Mouse (Mus musculus) forebrain, embryonic 15.5 days (tissue): ENCODE data around the gene Hip1. TPM values are rescaled to one million over a fixed set of nuclear protein-coding genes. Genes with fewer than 3 reads are reported as not detected.

Experiments used
- ATAC-seq: fragments of 200-750 bp; cut with Nextera tagmentation; replicated peaks from 2 replicates; pipeline ENCODE4 v1.8.0; 2017; ENCODE audit warnings: mild to moderate bottlenecking, moderate TSS enrichment, moderate library complexity
- H3K27ac ChIP-seq: fragments of 300-500 bp; sonication (generic); replicated peaks from 2 replicates; pipeline ENCODE4 v1.5.1; 2015; ENCODE audit warnings: mild to moderate bottlenecking, inconsistent platforms
- H3K27me3 ChIP-seq: fragments of 300-500 bp; sonication (generic); 2 replicates; pipeline ENCODE4 v1.6.1; 2015; ENCODE audit warnings: inconsistent platforms
- H3K36me3 ChIP-seq: fragments of 300-500 bp; sonication (generic); 2 replicates; pipeline ENCODE4 v1.6.1; 2015; ENCODE audit warnings: mild to moderate bottlenecking, inconsistent platforms
- H3K4me1 ChIP-seq: fragments of 300-500 bp; sonication (generic); 2 replicates; pipeline ENCODE4 v1.6.1; 2015; ENCODE audit warnings: inconsistent platforms
- H3K4me2 ChIP-seq: fragments of 300-500 bp; sonication (generic); replicated peaks from 2 replicates; pipeline ENCODE4 v1.6.1; 2015; ENCODE audit warnings: mild to moderate bottlenecking, inconsistent platforms
- H3K4me3 ChIP-seq: fragments of 300-500 bp; sonication (generic); 2 replicates; pipeline ENCODE4 v1.5.1; 2015; ENCODE audit warnings: mild to moderate bottlenecking, inconsistent platforms
- H3K9ac ChIP-seq: fragments of 300-500 bp; sonication (generic); replicated peaks from 2 replicates; pipeline ENCODE4 v1.6.1; 2015; ENCODE audit warnings: mild to moderate bottlenecking, inconsistent platforms
- H3K9me3 ChIP-seq: fragments of 300-500 bp; sonication (generic); 2 replicates; pipeline ENCODE4 v1.6.1; 2016; ENCODE audit warnings: inconsistent platforms
- WGBS: fragments of 180-500 bp; shearing (Covaris S2); methylation state at CpG from one replicate; pipeline ENCODE4 v1.1.7; 2015; ENCODE audit warnings: mixed read lengths; 5-methylcytosine and 5-hydroxymethylcytosine counted together
- polyA plus RNA-seq: library from polyadenylated mRNA; unstranded; fragments of >200 nt; fragmentation: Nextera tagmentation; extraction: Ambion mirVana; gene quantifications from 2 replicates; pipeline ENCODE4 v1.2.1, GENCODE M21; 2015

The Hip1 gene
- polyA plus RNA-seq, 1 experiment from 2014 or later = 29.2 TPM

DNA sequence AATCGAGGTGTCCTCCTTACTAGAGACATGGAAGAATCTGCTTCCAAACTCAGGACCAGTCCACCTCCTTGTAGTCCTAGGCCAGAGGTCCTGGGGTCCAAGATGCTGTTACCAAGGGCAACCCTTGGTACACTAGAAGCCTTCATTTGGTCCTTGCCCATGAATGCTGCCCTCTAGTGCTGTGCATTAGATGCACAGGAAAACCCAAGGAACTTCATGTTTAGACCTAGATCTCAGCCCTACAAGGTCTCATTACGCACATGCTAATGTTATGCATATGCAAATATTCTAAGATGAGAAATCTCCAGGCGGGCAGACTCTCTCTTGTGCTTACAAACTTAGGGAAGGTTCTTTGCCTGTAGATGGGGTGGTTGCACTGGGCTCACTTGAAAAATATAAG lies 15.6 kb downstream of the Hip1 start:
- Histone ChIP-seq H3K4me2 (no peak overlapping the region), H3K4me1 (no peaks in the 10 kb centered on the region; the same call in 1 of the 2 replicates), H3K4me3 (no peak overlapping the region), H3K27me3 (no peaks in the 10 kb centered on the region), H3K27ac (no peak overlapping the region), H3K9me3 (no peaks in the 10 kb centered on the region), H3K9ac (no peak overlapping the region), H3K36me3 (no peaks in the 10 kb centered on the region)
- no peak for ATAC-seq
- WGBS = 77% methylated on average over 3 of the region's 3 CpGs

GRCm38 (mm10) chr5:135527986-135528385 lies 16.9 kb downstream of the Hip1 start:
- Histone ChIP-seq H3K9me3 (no peaks in the 10 kb centered on the region), H3K4me2 (no peak overlapping the region), H3K36me3 (no peaks in the 10 kb centered on the region), H3K27ac (no peak overlapping the region), H3K4me3 (no peak overlapping the region), H3K4me1 (no peaks in the 10 kb centered on the region; the same call in 1 of the 2 replicates), H3K9ac (no peak overlapping the region), H3K27me3 (no peaks in the 10 kb centered on the region)
- 48% methylated on average over 7 of the region's 7 CpGs for WGBS
- ATAC-seq = no peak

DNA sequence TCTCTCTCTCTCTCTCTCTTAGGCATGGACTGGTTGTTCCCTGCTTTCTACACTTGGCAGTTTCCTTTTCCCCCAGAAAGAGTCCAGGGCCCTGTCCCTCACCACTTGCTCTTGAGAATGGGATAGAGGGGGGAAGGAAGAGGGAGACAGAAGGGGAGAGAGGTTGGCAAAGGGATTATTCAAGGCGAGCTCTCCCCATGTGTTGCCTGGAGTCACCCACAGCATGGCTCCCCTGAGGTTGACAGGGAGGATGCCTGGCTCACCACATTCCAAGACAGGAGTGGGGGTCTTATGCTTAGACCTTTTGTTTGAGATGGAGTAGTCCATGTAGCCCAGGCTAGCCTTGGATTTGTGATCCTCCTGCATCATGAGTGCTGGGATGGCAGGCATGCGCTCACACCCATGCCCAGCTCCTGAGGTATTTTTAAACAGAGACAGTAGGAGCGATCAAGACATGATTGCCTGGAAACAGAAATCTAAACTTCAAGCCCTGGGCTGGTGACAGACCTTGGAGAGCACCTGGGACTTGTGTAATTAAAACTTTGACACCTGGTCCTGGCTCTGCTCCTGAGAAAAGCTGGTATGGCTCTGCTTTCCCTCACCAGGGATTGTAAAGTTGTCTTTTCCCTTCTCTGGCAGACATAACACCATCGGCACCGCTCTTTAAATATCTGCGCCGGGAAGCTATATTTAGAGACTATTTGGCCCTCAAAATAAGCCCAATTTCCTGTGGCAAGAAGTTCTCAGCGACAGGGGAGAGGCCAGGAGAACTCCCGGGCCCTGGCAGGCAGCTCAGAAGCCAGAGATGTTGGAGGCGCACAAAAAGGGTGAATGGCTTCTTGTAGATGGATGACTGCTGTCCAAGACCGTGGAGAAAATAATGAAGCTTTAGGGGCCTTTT lies 20.0 kb downstream of the Hip1 start:
- 75% methylated on average over 11 of the region's 11 CpGs for WGBS
- Histone ChIP-seq H3K9me3 (no peaks in the 10 kb centered on the region), H3K4me2 (no peak overlapping the region), H3K27ac (peak overlapping the region; percentile 46), H3K27me3 (no peaks in the 10 kb centered on the region), H3K4me3 (no peak overlapping the region), H3K36me3 (no peaks in the 10 kb centered on the region), H3K9ac (no peak overlapping the region), H3K4me1 (no peaks in the 10 kb centered on the region; the same call in 1 of the 2 replicates)
- ATAC-seq = no peak

- Histone ChIP-seq H3K4me1 (no peaks in the 10 kb centered on the region; the same call in 1 of the 2 replicates), H3K4me2 (no peak overlapping the region), H3K36me3 (no peaks in the 10 kb centered on the region), H3K9ac (no peak overlapping the region), H3K27me3 (no peaks in the 10 kb centered on the region), H3K9me3 (no peaks in the 10 kb centered on the region), H3K4me3 (no peak overlapping the region), H3K27ac (no peak overlapping the region)
- WGBS = 80% methylated on average over 2 of the region's 2 CpGs
- no peak for ATAC-seq
These were observed 20.8 kb downstream of the Hip1 start for GRCm38 (mm10) chr5:135524087-135524486.

GRCm38 (mm10) chr5:135522111-135522722 lies 22.7 kb downstream of the Hip1 start:
- H3K9ac ChIP-seq = no peak overlapping the region
- H3K9me3 ChIP-seq = no peaks in the 10 kb centered on the region
- peaks cover 3% of the 10 kb centered on the region; the same call in 1 of the 2 replicates for H3K4me1 ChIP-seq
- no peaks in the 10 kb centered on the region for H3K27me3 ChIP-seq
- WGBS = 87% methylated on average over 9 of the region's 9 CpGs
- no peak overlapping the region for H3K4me2 ChIP-seq
- no peak for ATAC-seq
- no peak overlapping the region for H3K4me3 ChIP-seq
- H3K36me3 ChIP-seq = no peaks in the 10 kb centered on the region
- H3K27ac ChIP-seq = no peak overlapping the region

GRCm38 (mm10) chr5:135517348-135517883 lies 27.5 kb downstream of the Hip1 start:
- Histone ChIP-seq H3K9me3 (peaks cover 8% of the 10 kb centered on the region; the same call in 1 of the 2 replicates), H3K27me3 (no peaks in the 10 kb centered on the region), H3K36me3 (no peaks in the 10 kb centered on the region), H3K4me2 (no peak overlapping the region), H3K4me1 (0 out of 2 replicates have a peak, but pooled peaks cover 3% of the 10 kb centered on the region), H3K27ac (peak overlapping the region; percentile 52), H3K4me3 (no peak overlapping the region), H3K9ac (no peak overlapping the region)
- WGBS = 63% methylated on average over 5 of the region's 5 CpGs
- no peak for ATAC-seq

- WGBS = 53% methylated on average over 4 of the region's 4 CpGs
- Histone ChIP-seq H3K27ac (no peak overlapping the region), H3K27me3 (no peaks in the 10 kb centered on the region), H3K4me3 (no peak overlapping the region), H3K4me1 (peaks cover 11% of the 10 kb centered on the region), H3K9ac (no peak overlapping the region), H3K9me3 (peaks cover 8% of the 10 kb centered on the region; the same call in 1 of the 2 replicates), H3K4me2 (no peak overlapping the region), H3K36me3 (no peaks in the 10 kb centered on the region)
- no peak for ATAC-seq
These were observed 31.8 kb downstream of the Hip1 start for GRCm38 (mm10) chr5:135513131-135513530.

DNA sequence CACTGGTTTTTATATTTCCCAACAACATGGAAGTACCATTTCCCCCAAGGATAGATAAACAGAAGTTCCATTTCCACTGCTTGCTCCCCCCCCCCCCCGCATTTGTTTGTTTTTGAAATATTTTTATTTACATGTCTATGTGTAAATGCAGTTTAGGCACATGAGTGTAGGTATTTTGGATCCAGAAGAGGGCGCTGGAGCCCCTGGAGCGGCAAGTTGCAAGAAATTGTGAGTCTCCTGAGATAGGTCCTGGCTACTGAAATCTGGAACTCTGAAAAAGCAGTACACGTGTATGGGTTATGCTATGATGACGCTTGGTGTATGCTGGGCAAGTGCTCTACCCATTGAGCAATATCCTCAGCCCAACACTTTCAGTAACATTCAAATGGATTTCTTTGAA lies 33.8 kb downstream of the Hip1 start:
- WGBS = 62% methylated on average over 5 of the region's 5 CpGs
- Histone ChIP-seq H3K4me2 (no peak overlapping the region), H3K27ac (no peak overlapping the region), H3K4me3 (no peak overlapping the region), H3K27me3 (no peaks in the 10 kb centered on the region), H3K9me3 (peaks cover 6% of the 10 kb centered on the region; the same call in 1 of the 2 replicates), H3K9ac (no peak overlapping the region), H3K4me1 (peaks cover 19% of the 10 kb centered on the region), H3K36me3 (no peaks in the 10 kb centered on the region)
- ATAC-seq = no peak

DNA sequence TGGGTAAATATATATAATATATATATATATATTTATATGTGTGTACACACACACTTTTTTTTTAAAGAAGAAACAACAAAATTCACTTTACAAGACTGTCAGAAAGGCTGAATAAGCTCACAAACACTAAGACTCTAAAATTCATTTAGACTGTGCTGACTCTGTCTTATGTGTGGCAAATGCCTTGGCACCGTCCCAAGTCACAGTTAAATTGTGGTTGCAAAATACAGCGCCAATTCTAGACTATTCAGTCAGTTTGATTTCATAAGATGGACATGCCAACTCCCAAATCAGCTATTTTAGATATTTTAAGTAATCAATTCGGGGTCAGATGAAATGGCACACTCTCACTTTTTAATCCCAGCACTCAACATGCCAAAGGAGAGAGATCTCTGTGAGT lies 36.6 kb downstream of the Hip1 start:
- no peak overlapping the region for H3K9ac ChIP-seq
- H3K36me3 ChIP-seq = no peaks in the 10 kb centered on the region
- no peak overlapping the region for H3K4me2 ChIP-seq
- H3K4me3 ChIP-seq = no peak overlapping the region
- H3K27ac ChIP-seq = no peak overlapping the region
- WGBS = 52% methylated on average over 3 of the region's 3 CpGs
- peaks cover 19% of the 10 kb centered on the region for H3K4me1 ChIP-seq
- H3K9me3 ChIP-seq = no peaks in the 10 kb centered on the region
- H3K27me3 ChIP-seq = no peaks in the 10 kb centered on the region
- peak; percentile 26; the same call in 1 of the 2 replicates for ATAC-seq

DNA sequence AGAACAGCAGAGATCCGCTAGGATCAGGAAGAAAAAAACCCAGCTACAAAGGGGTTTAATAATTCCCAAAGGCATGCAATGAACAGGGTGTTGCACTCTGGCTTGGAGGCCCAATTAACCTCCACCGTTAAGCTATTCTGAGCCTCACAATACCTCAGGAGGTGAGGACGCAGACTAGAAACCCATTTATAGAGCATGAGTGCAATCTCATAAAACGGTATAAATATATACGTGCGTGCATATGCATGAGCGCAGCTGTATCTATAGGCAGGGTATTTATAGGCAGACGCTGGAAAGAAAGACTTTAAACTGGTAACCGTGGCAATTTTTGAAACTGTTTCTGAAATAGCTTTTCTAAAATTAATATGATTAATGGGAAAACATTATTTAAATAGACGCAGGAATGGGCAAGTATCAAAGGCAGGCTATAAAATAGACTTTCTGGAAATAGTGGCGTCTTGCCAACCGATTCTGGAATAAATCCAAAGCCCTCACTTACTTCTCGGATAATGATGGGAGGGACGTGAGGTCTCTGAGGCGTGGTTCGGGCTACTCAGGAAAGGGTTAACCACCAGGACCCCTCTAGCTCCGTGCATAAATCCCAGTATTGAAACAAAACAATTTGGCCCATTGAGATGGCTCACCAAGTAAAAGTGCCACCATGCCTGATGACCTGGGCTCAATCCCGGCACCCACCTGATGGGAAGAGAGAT lies 37.2 kb downstream of the Hip1 start:
- H3K9ac ChIP-seq = no peak overlapping the region; the same call in 1 of the 2 replicates
- no peaks in the 10 kb centered on the region for H3K27me3 ChIP-seq
- H3K9me3 ChIP-seq = no peaks in the 10 kb centered on the region
- peak overlapping the region; percentile 17; the same call in 1 of the 2 replicates for H3K4me2 ChIP-seq
- H3K4me1 ChIP-seq = peaks cover 20% of the 10 kb centered on the region
- H3K27ac ChIP-seq = peak overlapping the region; percentile 42
- peak; percentile 26; the same call in 1 of the 2 replicates for ATAC-seq
- no peaks in the 10 kb centered on the region for H3K36me3 ChIP-seq
- no peak overlapping the region for H3K4me3 ChIP-seq
- WGBS = 15% methylated on average over 18 of the region's 18 CpGs

DNA sequence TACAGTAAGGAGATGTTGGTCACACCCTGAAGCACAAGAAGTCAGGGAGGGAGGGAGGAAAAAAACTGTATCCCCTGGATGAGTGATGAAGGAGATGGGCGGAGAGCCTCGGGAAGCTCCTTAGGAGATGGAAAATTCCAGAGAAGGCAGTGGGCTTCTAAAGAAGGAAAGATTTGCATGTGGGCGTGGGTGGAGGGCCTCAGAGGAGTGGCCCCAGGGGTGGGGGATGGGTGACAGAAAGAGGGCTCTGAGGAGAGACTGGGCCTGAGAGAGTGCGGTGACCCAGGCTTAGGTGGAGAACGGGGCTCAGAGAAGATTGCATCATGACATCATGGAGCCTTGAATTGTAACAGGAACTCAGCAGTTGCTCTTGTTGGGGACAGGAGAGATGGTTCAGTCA lies 39.5 kb downstream of the Hip1 start:
- Histone ChIP-seq H3K9me3 (no peaks in the 10 kb centered on the region), H3K27me3 (no peaks in the 10 kb centered on the region), H3K36me3 (no peaks in the 10 kb centered on the region)

More for the DNA sequence above, 39.5 kb downstream of the Hip1 start:
- H3K4me3 ChIP-seq = no peak overlapping the region
- H3K9ac ChIP-seq = no peak overlapping the region
- peaks cover 22% of the 10 kb centered on the region for H3K4me1 ChIP-seq
- no peak overlapping the region for H3K4me2 ChIP-seq
- no peak for ATAC-seq
- no peak overlapping the region for H3K27ac ChIP-seq
- WGBS = 86% methylated on average over 5 of the region's 5 CpGs
